Mouse (Mus musculus) thymus, postnatal 36 days (tissue): Measurements from ENCODE around the gene Ptprf.

Experiments
- DNase-seq, 2 experiments: peaks; one replicate each; pipeline ENCODE4 v3.0.0; 2022; ENCODE audit warnings: mixed read lengths in 2 of 2

The Ptprf gene

GRCm38 (mm10) chr4:118256217-118256616 lies 35.0 kb downstream of the Ptprf start:
- DNase-seq = peak in 1 of 2 experiments; percentile 36

GRCm38 (mm10) chr4:118254953-118255352 lies 36.3 kb downstream of the Ptprf start:
- DNase-seq = no peak

DNA sequence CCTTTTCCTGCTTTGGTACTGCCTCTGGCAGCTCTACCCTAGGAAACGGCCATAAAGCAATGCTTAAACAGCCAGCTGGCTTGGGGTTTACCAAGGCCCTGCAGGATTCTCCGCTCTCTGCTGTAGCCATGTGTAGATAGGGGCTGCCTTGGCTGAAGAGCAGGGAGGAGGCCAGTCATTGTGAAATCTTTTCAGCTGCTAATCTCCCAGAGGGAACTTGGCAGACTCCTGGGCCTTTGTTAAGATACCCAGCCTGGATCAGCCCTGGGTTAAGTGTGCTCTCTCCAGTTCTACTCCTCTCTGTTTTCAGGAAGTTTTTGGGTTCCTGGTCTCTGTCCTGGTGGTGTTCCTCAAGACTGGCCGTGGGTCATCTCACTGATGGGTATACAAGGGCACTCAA lies 43.9 kb downstream of the Ptprf start:
- DNase-seq = no peak

GRCm38 (mm10) chr4:118245847-118246246 lies 45.4 kb downstream of the Ptprf start:
- no peak for DNase-seq

GRCm38 (mm10) chr4:118243791-118244190 lies 47.4 kb downstream of the Ptprf start:
- DNase-seq = no peak

- DNase-seq = no peak
Measured at GRCm38 (mm10) chr4:118243298-118243697, 47.9 kb downstream of the Ptprf start.

DNA sequence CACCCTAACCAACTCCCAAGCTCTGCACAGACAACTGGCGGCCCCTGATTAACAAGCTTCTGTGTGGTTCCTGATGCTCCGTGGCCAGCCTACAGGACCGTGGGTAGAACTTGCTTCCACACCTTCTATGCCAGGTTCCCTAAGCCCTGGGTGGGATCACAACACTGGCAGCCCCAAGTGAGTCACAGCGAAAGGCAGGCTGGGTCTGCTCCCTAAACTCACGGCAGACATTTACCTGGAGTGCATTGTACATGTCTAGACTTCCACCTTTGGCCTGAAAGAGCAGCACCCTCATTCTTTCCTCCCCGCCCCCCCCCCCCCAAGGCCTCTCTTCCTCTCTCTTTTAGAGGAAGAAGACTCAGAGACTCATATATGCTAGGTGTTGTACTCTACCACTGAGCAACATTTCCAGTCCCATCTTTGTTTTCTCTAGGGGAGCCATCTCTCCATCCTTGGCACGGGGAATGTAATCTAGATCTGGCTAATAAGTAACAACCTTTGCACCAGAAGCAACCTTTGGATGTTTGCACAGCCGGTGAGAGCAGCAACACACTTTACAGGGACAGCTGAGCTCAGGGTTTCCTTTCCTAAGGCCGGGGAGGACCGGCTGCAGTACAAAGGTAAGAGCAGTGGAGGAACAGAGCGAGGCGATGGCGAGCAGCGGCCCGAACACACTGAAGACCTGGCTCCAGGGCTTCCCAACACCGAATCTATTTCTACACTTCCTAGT lies 51.1 kb downstream of the Ptprf start:
- DNase-seq = no peak

DNA sequence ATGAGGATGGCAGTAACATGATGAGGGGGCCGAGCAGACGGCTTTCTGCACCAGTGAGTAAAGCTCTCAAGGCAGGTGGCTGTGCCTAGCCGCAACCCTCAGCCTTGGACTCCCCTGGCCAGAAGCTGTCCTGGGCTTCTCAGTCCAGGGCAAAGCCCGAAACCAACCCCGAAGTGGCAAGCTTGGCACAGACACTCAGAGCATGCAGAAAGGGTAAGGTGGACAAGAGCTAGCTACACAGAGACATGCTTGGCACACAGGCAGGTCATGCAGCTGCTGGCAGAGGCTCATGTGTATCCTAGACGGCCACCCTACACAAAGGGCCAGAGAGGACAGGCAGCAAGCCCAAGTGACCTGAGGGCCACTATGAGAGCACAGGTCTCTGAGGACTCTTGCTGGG lies 52.5 kb downstream of the Ptprf start:
- no peak for DNase-seq

DNA sequence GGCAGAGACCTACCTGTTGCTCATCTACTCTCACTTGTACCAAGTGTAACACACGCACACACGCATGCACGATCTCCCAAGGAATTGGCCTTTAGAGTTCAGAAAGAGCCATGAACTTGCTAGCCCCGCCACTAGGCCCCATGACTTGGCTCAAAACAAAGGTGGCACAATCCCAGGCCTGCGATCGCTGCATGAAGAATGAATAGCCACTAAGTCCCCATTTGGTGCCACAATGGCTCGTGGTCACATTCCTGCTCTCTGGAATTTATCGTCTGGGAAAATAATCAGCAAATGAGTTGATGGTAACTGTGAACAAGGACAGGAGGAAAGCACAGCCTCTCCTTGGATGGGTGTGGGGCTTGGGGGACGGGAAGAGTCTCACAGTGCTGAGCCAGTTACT lies 54.3 kb downstream of the Ptprf start:
- no peak for DNase-seq

GRCm38 (mm10) chr4:118234711-118235388 lies 56.4 kb downstream of the Ptprf start:
- DNase-seq = no peak

- no peak for DNase-seq
Measured at GRCm38 (mm10) chr4:118233886-118234285, 57.3 kb downstream of the Ptprf start.

- no peak for DNase-seq
Measured at GRCm38 (mm10) chr4:118231861-118232260, 59.3 kb downstream of the Ptprf start.

DNA sequence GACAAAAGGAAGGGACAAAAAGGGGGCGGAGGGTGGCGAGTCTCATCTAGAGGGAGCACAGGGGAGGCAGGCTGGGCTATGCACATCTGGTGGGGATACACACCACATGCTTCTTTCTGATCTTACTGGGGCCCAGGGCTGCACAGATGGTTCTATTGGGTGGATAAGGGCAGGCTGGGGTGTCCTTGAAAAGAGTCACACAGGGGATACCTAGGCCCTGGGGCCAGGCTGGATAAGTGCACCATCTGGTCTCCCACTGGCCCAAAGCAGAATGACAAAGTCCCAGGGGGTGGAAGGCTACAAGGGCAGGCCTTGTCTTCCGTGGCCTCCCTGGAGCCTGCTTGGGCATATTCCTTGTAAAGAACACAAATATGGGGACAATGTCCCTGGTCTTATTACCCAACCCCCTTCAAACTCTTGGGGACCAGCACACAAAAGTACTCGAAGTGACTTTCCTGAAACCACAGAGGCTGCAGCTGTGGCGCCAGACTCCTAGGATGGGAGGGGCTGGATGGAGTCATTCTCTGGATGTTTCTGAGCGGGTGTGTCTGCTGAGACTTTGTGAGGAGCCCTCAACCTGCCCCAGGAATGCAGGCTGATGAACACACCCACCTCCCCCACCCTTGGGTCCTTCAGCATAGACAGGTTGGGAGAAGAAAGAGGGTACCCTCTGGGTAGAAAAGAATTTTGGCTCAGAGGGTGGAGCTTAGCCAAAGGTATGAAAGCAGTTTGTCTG lies 62.0 kb downstream of the Ptprf start:
- no peak for DNase-seq

- DNase-seq = no peak
Measured at GRCm38 (mm10) chr4:118227398-118227797, 63.8 kb downstream of the Ptprf start.

DNA sequence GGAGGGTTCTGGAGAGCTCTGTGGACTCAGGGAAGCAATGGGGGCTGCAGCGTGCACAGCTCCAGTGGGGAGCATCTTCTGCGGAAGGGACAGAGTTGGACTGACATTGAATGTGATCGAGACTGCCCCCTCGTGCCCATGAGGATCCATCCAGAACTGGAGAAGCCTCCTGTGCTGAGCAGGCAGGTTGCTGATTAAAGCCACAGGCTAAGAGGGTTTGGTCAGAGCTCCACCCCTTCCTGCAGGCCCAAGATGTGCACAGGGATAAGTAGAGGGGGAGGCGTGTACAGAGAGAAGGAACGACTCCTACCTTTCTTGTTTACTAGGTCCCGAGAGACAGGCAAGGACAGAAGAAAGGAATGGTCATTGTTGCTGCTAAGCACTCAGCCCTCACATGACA lies 69.9 kb downstream of the Ptprf start:
- DNase-seq = no peak

GRCm38 (mm10) chr4:118220756-118221155 lies 70.4 kb downstream of the Ptprf start:
- DNase-seq = no peak

DNA sequence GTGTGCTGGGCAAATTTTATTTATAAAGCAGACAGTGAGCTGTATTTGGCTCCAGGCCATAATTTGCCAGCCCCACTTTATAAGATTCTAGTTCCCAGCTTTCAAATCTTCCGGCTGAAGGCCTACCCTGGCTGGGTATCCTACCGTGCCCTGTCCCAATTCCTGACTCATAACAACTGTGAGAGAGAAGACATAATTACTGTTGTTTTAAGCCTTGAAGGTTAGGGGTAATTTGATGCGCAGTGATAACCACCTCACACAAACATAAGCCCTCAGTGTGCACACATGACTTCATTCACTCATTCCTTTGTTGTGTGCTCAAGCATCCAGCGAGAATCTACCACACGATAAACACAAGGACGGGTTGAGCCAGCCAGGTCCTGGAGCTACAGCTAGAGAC lies 71.7 kb downstream of the Ptprf start:
- DNase-seq = no peak

GRCm38 (mm10) chr4:118218521-118218920 lies 72.7 kb downstream of the Ptprf start:
- no peak for DNase-seq

DNA sequence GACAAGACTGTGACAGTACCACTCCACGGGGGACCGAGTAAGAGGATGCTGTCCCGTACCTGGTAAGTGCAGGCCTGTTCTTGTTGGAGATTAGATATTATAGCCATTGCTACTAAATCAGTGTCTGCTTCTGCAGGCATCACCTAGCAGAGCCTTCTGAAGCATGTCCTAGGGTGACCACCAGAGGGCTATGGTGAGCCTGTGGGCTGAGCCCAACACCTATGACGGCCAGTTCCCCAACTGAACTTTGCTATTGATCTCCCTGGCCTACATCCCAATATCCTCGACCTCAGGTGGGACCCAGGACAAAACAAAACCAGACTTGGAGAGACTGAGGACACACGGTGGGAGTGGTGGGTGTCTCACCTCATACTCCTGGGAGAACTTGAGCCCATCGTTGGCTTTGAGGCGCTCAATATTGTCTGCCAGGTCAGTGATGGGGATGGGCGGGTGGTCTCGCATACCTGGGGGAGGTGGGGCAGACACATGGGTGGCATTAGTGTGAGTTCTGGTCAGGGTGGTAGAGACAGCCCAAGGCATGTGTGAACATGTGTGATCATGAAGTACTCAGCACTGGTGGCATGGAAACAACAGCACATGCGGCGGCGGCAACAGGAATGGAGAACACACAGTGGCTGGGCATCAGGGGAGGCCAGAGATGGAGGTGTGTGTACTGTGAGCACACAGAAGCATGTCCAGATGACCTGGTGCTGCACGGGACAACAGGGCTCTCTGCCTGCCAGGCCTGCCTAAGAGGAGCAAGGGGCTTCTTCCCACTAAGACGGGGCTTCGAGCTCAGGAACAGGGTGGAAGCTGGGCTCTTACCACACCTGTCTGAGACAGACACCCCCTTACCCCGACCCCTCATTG lies 74.2 kb downstream of the Ptprf start:
- peak; percentile 71 to 73 for DNase-seq

DNA sequence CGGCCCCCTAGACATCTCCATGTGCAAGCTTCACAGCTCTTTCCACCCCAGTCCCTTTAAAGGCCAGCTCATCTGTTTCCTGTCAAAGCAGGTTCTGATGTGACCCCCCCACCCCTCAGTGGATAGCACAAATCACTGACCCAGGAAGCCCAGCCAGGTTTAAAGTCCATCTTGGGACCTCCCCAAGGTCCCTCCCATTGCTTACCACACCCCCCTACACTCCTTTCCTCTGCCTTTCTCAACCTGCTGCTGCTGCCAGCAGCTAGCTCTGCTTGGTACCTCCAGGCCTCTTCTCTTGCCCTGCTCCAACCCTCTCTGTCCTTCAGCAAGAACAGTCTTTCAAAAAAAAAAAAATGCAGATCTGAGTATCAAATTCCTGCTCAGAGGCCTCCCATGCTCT lies 76.3 kb downstream of the Ptprf start:
- DNase-seq = no peak

DNA sequence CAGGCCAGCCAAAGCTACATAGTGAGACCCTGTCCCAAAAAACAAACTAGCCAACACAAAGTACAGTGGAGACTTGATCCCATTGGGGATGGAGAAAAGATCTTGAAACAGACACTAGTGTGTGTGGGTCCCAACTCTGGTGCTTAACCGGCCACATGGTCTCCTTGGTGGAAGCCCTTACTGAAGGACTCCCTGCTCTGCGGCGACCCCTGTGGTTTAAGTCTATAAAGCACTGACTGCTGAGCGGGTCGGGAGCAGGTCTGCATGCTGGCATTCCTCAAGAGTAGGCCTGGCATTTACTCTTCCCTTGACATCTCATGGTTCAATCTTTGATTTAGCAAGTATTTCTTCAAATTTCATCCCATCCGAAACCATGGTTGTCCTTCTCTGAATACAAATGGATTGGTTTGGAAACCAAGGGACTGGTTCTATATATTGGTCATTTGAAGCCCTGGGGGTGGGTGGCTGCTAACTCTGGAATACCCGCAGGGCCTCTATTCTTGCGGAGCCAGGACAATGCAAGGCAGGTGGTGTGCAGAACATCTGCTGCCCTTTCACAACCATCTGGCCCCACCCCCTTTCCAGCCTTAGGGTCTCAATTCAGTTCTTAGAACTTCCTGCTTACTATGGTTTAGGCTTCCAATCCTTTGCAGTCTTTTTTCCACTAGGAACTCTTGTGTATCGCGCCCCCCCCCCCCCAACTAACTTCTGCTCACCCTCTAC lies 84.1 kb downstream of the Ptprf start:
- no peak for DNase-seq

GRCm38 (mm10) chr4:118205906-118206305 lies 85.3 kb downstream of the Ptprf start:
- DNase-seq = no peak
